Mouse (Mus musculus) embryonic stem cell, embryonic (primary cell): Measurements from ENCODE around the gene Tmem181a.
"Not testable (repeated sequence)": the region's sequence is repeated elsewhere in the genome, so short reads cannot be mapped to it uniquely, and the experiment has no call there.

Experiments used
- CTCF ChIA-PET, 4 experiments: fragments of 300-600 bp in 2 of 4; fragments of 350-600 bp in 2 of 4; sonication (Branson Sonifier 250); formaldehyde crosslinking; loops; one replicate each; lab custom pipeline; 2022; ENCODE audit warnings: inconsistent platforms in 2 of 4; lab: Charles Lee
- POLR2A ChIA-PET, 4 experiments: fragments of 300-600 bp in 2 of 4; fragments of 350-600 bp in 2 of 4; sonication (Branson Sonifier 250); formaldehyde crosslinking; loops; one replicate each; lab custom pipeline; 2022; ENCODE audit warnings: antibody characterized with exemption in 4 of 4, inconsistent platforms in 1 of 4; lab: Charles Lee

Tmem181a gene

GRCm38 (mm10) chr17:6256400-6257069 is at the start of gene Tmem181a:
Gene Tmem181a, plus strand, starts transcription at chr17:6256860.
- POLR2A ChIA-PET, CTCF ChIA-PET: not testable (repeated sequence)

- ChIA-PET CTCF (no interaction called here), POLR2A (interaction anchor here in 1 of 4 experiments (0.6 kb wide), 1 partner anchor 54 kb away, joined by 3 read pairs; no protein-coding TSS in a partner anchor)
Observed at GRCm38 (mm10) chr17:6211721-6212120, 44.9 kb upstream of the Tmem181a start.

GRCm38 (mm10) chr17:6215640-6216039 is 41.0 kb upstream of the Tmem181a start:
- POLR2A ChIA-PET = interaction anchor here in 1 of 4 experiments (0.6 kb wide), 1 partner anchor 51 kb away, joined by 5 read pairs; no protein-coding TSS in a partner anchor
- CTCF ChIA-PET = no interaction called here

- POLR2A ChIA-PET = interaction anchor here in 1 of 4 experiments (0.6 kb wide), 1 partner anchor 55 kb away, joined by 5 read pairs; no protein-coding TSS in a partner anchor
- CTCF ChIA-PET = no interaction called here
Observed at GRCm38 (mm10) chr17:6216514-6216913, 40.1 kb upstream of the Tmem181a start.

GRCm38 (mm10) chr17:6232633-6233032 is 24.0 kb upstream of the Tmem181a start:
- POLR2A ChIA-PET, CTCF ChIA-PET: not testable (repeated sequence)

- POLR2A ChIA-PET = not testable (repeated sequence)
- CTCF ChIA-PET = interaction anchor here in 1 of 4 experiments (0.6 kb wide), 1 partner anchor 811 kb away, joined by 4 read pairs; no protein-coding TSS in a partner anchor
Observed at GRCm38 (mm10) chr17:6251298-6251697, 5.4 kb upstream of the Tmem181a start.

- POLR2A ChIA-PET, CTCF ChIA-PET: not testable (repeated sequence)
Observed at GRCm38 (mm10) chr17:6257070-6257456, 403 bp downstream of the Tmem181a start.

- POLR2A ChIA-PET, CTCF ChIA-PET: not testable (repeated sequence)
Observed at GRCm38 (mm10) chr17:6269876-6270831, 13.5 kb downstream of the Tmem181a start.

- CTCF ChIA-PET, POLR2A ChIA-PET: not testable (repeated sequence)
Observed at GRCm38 (mm10) chr17:6270840-6271239, 14.2 kb downstream of the Tmem181a start.

GRCm38 (mm10) chr17:6271970-6272369 is 15.3 kb downstream of the Tmem181a start:
- POLR2A ChIA-PET = interaction anchor here in 1 of 4 experiments (0.7 kb wide), 1 partner anchor 56 kb away, joined by 5 read pairs; no protein-coding TSS in a partner anchor
- CTCF ChIA-PET = not testable (repeated sequence)

- POLR2A ChIA-PET = not testable (repeated sequence)
Observed at GRCm38 (mm10) chr17:6274693-6275092, 18.0 kb downstream of the Tmem181a start.

GRCm38 (mm10) chr17:6279205-6279604 is 22.5 kb downstream of the Tmem181a start:
- POLR2A ChIA-PET, CTCF ChIA-PET: not testable (repeated sequence)

More at GRCm38 (mm10) chr17:6274693-6275092, 18.0 kb downstream of the Tmem181a start:
- CTCF ChIA-PET = not testable (repeated sequence)

GRCm38 (mm10) chr17:6279772-6280171 is 23.1 kb downstream of the Tmem181a start:
- CTCF ChIA-PET = not testable (repeated sequence)

GRCm38 (mm10) chr17:6280513-6280912 is 23.9 kb downstream of the Tmem181a start:
- CTCF ChIA-PET, POLR2A ChIA-PET: not testable (repeated sequence)

More at GRCm38 (mm10) chr17:6279772-6280171, 23.1 kb downstream of the Tmem181a start:
- POLR2A ChIA-PET = not testable (repeated sequence)

- POLR2A ChIA-PET, CTCF ChIA-PET: not testable (repeated sequence)
Observed at GRCm38 (mm10) chr17:6283137-6283536, 26.5 kb downstream of the Tmem181a start.

- CTCF ChIA-PET, POLR2A ChIA-PET: not testable (repeated sequence)
Observed at GRCm38 (mm10) chr17:6286169-6286568, 29.5 kb downstream of the Tmem181a start.

- CTCF ChIA-PET = not testable (repeated sequence)
Observed at GRCm38 (mm10) chr17:6289045-6289444, 32.4 kb downstream of the Tmem181a start.

GRCm38 (mm10) chr17:6293882-6294281 is 37.2 kb downstream of the Tmem181a start:
- CTCF ChIA-PET, POLR2A ChIA-PET: not testable (repeated sequence)

More at GRCm38 (mm10) chr17:6289045-6289444, 32.4 kb downstream of the Tmem181a start:
- POLR2A ChIA-PET = not testable (repeated sequence)

- CTCF ChIA-PET, POLR2A ChIA-PET: not testable (repeated sequence)
Observed at GRCm38 (mm10) chr17:6297060-6297795, 40.6 kb downstream of the Tmem181a start.
